Mouse (Mus musculus) midbrain, embryonic 13.5 days (tissue): Measurements from ENCODE around the gene Ube2j1. TPM values are rescaled to one million over a fixed set of nuclear protein-coding genes. Genes with fewer than 3 reads are reported as not detected.

Experiments
- ATAC-seq: fragments of 200-750 bp; cut with Nextera tagmentation; 2 replicates; pipeline ENCODE4 v1.8.0; 2017; ENCODE audit warnings: mild to moderate bottlenecking, moderate TSS enrichment, moderate library complexity
- H3K27ac ChIP-seq: fragments of 300-500 bp; sonication (generic); 2 replicates; pipeline ENCODE4 v1.5.1; 2015; ENCODE audit warnings: inconsistent platforms, mild to moderate bottlenecking, moderate library complexity
- H3K27me3 ChIP-seq: fragments of 300-500 bp; sonication (generic); 2 replicates; pipeline ENCODE4 v1.6.1; 2015; ENCODE audit warnings: mild to moderate bottlenecking, inconsistent platforms
- H3K36me3 ChIP-seq: fragments of 300-500 bp; sonication (generic); 2 replicates; pipeline ENCODE4 v1.6.1; 2015; ENCODE audit warnings: mild to moderate bottlenecking, inconsistent platforms
- H3K4me1 ChIP-seq: fragments of 300-500 bp; sonication (generic); replicated peaks from 2 replicates; pipeline ENCODE4 v1.6.1; 2015; ENCODE audit warnings: inconsistent platforms
- H3K4me2 ChIP-seq: fragments of 300-500 bp; sonication (generic); replicated peaks from 2 replicates; pipeline ENCODE4 v1.6.1; 2015; ENCODE audit warnings: moderate library complexity, mild to moderate bottlenecking, inconsistent platforms
- H3K4me3 ChIP-seq: fragments of 300-500 bp; sonication (generic); replicated peaks from 2 replicates; pipeline ENCODE4 v1.5.1; 2015; ENCODE audit warnings: mild to moderate bottlenecking, inconsistent platforms
- H3K9ac ChIP-seq: fragments of 300-500 bp; sonication (generic); replicated peaks from 2 replicates; pipeline ENCODE4 v1.6.1; 2015; ENCODE audit warnings: mild to moderate bottlenecking, inconsistent platforms
- H3K9me3 ChIP-seq: fragments of 300-500 bp; sonication (generic); 2 replicates; pipeline ENCODE4 v1.6.1; 2016; ENCODE audit warnings: mild to moderate bottlenecking, inconsistent platforms
- WGBS: fragments of 180-500 bp; shearing (Covaris S2); methylation state at CpG from one replicate; pipeline ENCODE4 v1.1.7; 2015; 5-methylcytosine and 5-hydroxymethylcytosine counted together
- polyA plus RNA-seq: library from polyadenylated mRNA; unstranded; fragments of >200 nt; fragmentation: Nextera tagmentation; extraction: Ambion mirVana; gene quantifications from 2 replicates; pipeline ENCODE4 v1.2.1, GENCODE M21; 2015

Ube2j1 gene
- polyA plus RNA-seq, 1 experiment from 2014 or later = 51.1 TPM

DNA sequence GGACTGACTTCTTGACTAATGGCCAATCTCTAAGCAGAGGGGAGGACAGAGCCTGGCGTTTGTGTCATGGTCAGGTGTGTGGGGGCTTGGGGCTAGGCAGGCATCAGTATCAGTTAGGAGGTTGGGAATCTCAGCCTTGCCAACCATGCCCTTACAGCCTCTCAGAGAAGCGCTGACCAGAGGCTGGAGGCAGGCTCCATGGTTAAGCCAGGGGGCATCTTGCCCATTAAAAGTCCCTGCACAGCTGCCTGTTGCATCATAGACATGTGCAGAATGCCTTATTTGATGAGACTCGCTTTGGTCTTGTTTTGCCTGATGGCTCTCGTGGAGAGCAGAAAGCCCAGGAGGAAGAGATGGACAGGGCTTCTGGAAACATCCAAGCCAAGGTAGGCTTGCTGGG lies 31.8 kb downstream of the Ube2j1 start, which contains the start of gene Gabrr2:
TSS of gene Gabrr2 (plus strand) at position 19 of the 400 bp plus-strand sequence.
- no peak for ATAC-seq
- no peaks in the 10 kb centered on the region for H3K9me3 ChIP-seq
- no peaks in the 10 kb centered on the region for H3K27me3 ChIP-seq
- H3K9ac ChIP-seq = no peak within 1 kb of the TSS
- H3K4me2 ChIP-seq = no peak within 1 kb of the TSS
- H3K36me3 ChIP-seq = no peaks in the 10 kb centered on the region
- no peak within 1 kb of the TSS for H3K27ac ChIP-seq
- no peak within 1 kb of the TSS for H3K4me3 ChIP-seq
- peaks cover 6% of the 10 kb centered on the region; the same call in 1 of the 2 replicates for H3K4me1 ChIP-seq
- WGBS = 87% methylated on average over 4 of the region's 4 CpGs

DNA sequence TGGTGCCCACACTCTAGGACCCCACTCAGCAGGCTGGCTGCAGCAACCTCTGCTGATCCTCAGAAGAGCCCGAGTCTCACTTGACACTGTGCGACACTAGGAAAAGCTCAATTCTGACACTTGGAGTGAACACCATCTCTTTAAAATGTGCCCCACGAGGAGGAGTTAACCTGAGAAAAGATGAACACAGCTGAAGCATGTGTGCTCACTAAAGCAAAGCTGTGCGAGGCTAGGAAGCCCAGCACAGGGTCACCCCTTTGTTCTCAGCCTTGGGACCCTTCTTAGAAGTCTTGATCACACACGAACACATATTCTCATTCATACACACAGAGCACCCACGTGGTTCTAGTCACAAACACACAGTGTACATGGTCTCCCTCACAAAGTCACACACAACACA lies 33.8 kb downstream of the Ube2j1 start:
- H3K27me3 ChIP-seq = no peaks in the 10 kb centered on the region
- no peak overlapping the region for H3K27ac ChIP-seq
- H3K4me2 ChIP-seq = no peak overlapping the region
- no peaks in the 10 kb centered on the region for H3K36me3 ChIP-seq
- WGBS = 75% methylated on average over 6 of the region's 6 CpGs
- ATAC-seq = no peak
- no peaks in the 10 kb centered on the region for H3K9me3 ChIP-seq
- no peak overlapping the region for H3K4me3 ChIP-seq
- peaks cover 6% of the 10 kb centered on the region; the same call in 1 of the 2 replicates for H3K4me1 ChIP-seq
- H3K9ac ChIP-seq = no peak overlapping the region

DNA sequence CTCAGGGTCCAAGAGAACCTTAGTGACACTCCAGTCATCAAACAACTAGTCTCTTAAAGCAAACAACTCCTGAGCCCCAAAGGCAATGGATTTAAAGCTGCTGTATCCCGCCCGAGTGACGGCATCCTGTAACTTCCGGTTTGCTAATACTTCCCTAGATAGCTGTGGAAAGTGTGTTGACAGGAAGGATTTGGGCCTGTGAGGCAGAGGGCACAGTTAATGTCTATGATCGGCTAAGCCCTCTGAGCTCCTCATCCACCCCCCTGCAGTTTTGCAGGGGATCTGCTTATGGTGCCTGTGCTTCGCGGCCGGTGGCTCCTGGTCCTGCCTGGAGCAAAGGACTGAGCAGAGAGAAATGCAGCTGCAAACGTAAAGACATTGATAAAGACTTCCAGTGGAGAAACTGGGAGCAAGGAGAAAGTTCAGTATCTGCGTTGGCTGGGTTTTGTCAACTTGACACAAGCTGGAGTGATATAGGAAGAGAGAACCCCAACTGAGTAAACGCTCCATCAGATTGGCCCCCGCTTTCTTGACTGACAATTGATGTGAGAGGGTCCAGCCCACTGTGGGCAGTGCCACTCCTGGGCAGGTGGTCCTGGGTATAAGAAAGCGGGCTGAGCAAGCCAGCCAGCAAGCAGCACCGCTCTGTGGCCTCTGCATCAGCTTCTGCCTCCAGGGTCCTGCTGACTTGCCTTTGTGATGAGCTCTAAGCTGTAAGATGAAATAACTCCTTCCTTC lies 35.2 kb downstream of the Ube2j1 start:
- Histone ChIP-seq H3K4me3 (no peak overlapping the region), H3K9me3 (no peaks in the 10 kb centered on the region), H3K4me1 (peaks cover 6% of the 10 kb centered on the region; the same call in 1 of the 2 replicates), H3K27ac (no peak overlapping the region), H3K9ac (0 out of 2 replicates have a peak overlapping the region, but pooled peaks have one; percentile 28), H3K4me2 (no peak overlapping the region), H3K27me3 (peaks cover 3% of the 10 kb centered on the region; the same call in 1 of the 2 replicates), H3K36me3 (no peaks in the 10 kb centered on the region)
- ATAC-seq = no peak
- 60% methylated on average over 14 of the region's 14 CpGs for WGBS

DNA sequence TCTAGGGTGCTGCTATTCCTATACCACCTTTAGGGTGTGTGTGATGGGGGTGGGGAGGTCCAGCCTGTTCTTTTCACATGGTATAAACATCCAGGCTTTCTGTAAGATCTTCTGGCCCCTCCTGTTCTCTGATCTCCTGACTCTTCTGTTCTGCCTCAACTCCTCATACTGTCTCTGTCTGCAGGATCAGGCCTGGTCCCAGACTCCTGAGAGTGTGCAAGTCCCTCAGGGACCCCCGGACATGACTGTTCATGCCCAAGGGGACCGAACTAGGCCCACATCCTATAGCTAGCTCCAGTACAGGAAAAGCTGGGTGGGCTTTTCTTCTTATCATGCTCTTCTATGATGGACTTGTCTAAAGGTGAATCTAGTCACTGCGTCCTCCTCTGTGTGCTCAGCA lies 36.1 kb downstream of the Ube2j1 start:
- H3K4me1 ChIP-seq = peaks cover 6% of the 10 kb centered on the region
- no peak for ATAC-seq
- 96% methylated on average over 3 of the region's 3 CpGs for WGBS
- H3K27me3 ChIP-seq = peaks cover 3% of the 10 kb centered on the region; the same call in 1 of the 2 replicates
- H3K4me2 ChIP-seq = no peak overlapping the region
- no peak overlapping the region for H3K27ac ChIP-seq
- H3K9me3 ChIP-seq = no peaks in the 10 kb centered on the region
- H3K9ac ChIP-seq = no peak overlapping the region
- H3K4me3 ChIP-seq = no peak overlapping the region
- no peaks in the 10 kb centered on the region for H3K36me3 ChIP-seq

DNA sequence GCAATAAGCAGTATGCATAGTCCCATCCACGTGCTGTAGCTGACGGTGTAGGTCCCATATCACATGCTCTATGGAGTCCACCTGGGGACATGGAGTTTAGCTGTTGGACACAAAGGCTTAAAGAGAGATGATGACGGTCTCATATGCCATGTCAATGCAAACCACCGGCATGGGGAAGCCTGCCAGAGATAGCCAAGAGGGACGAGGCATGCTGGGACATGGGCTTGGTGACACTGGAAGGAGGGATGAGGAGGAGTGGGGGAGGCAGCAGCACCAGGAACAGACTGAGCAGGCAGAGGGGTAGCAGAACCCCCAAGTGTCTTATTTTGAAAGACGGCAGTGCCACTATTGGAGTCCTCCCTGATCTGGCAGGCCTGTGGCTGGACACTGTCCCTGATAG lies 36.6 kb downstream of the Ube2j1 start:
- Histone ChIP-seq H3K9ac (no peak overlapping the region), H3K4me2 (no peak overlapping the region), H3K4me3 (no peak overlapping the region), H3K4me1 (peaks cover 11% of the 10 kb centered on the region), H3K27ac (no peak overlapping the region), H3K36me3 (no peaks in the 10 kb centered on the region), H3K9me3 (no peaks in the 10 kb centered on the region), H3K27me3 (peaks cover 3% of the 10 kb centered on the region; the same call in 1 of the 2 replicates)
- WGBS = 93% methylated on average over 6 of the region's 6 CpGs
- no peak for ATAC-seq

DNA sequence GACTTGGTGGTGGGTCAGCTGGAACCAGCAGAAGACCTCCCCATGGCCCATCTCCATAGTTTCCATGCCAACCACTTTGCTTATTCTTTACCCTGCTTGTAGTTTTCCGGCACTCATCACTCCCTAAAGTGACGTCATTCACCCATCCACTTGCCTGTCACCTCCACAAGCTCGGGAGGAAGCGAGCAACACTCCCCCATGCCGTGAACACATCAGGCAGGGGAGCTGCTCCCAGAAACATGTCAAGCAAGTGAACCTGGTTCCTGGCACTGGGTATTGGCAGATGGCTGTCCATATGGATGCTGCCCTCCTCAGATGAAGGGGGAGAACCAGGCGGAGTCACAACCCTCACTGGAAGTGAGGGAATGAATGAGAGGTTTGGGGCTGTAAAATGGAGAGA lies 37.7 kb downstream of the Ube2j1 start:
- Histone ChIP-seq H3K4me2 (no peak overlapping the region), H3K27me3 (peaks cover 3% of the 10 kb centered on the region; the same call in 1 of the 2 replicates), H3K9me3 (no peaks in the 10 kb centered on the region), H3K4me1 (peaks cover 17% of the 10 kb centered on the region), H3K36me3 (no peaks in the 10 kb centered on the region), H3K9ac (no peak overlapping the region), H3K4me3 (no peak overlapping the region), H3K27ac (no peak overlapping the region)
- 70% methylated on average over 6 of the region's 6 CpGs for whole genome bisulfite sequencing
- no peak for ATAC-seq

DNA sequence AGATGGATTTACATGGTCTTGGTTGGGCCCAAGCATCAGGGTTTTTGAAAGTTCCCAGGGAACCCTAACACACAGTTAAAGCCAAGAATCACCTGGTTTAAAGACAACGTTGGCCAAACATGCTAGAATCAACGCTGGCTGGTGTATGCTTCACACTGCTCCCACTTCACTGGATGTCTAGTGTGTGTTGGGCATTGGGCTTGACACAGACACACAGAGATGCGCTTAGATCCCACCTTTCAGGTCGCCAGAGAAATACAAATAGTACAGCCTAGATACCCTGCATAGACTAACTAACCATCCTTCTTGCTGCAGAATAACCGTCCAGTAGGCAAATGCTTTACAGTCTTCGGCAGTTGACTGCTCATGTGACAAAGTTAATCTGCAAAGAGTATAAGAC lies 39.1 kb downstream of the Ube2j1 start:
- H3K4me2 ChIP-seq = no peak overlapping the region
- no peak for ATAC-seq
- H3K27ac ChIP-seq = no peak overlapping the region
- no peak overlapping the region for H3K9ac ChIP-seq
- WGBS = 95% methylated on average over 6 of the region's 6 CpGs
- H3K4me1 ChIP-seq = peaks cover 17% of the 10 kb centered on the region
- peaks cover 3% of the 10 kb centered on the region; the same call in 1 of the 2 replicates for H3K27me3 ChIP-seq
- no peaks in the 10 kb centered on the region for H3K36me3 ChIP-seq
- no peak overlapping the region for H3K4me3 ChIP-seq
- H3K9me3 ChIP-seq = no peaks in the 10 kb centered on the region

DNA sequence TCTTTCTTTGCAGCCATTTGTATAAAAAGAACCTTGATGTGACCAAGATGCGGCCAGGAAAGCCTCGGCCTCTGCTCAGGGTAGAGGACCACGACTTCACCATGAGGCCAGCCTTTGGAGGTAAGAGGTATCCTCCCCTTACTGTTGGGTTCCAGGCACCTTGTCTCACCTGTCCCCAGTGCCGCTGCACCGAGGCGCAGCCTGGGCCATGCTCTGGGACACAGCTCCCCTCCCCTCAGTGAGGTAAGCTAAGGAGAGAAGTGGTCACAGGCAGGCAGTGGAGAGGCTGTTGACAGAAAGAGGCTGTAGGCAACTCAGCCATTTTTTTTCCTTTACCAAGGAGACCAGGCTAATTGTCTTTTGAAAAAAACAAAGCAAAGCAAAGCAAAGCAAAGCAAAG lies 40.1 kb downstream of the Ube2j1 start:
- H3K27me3 ChIP-seq = peaks cover 3% of the 10 kb centered on the region; the same call in 1 of the 2 replicates
- H3K27ac ChIP-seq = no peak overlapping the region
- H3K9me3 ChIP-seq = no peaks in the 10 kb centered on the region
- peaks cover 17% of the 10 kb centered on the region for H3K4me1 ChIP-seq
- H3K36me3 ChIP-seq = no peaks in the 10 kb centered on the region
- H3K4me3 ChIP-seq = no peak overlapping the region
- no peak overlapping the region for H3K4me2 ChIP-seq
- ATAC-seq = no peak
- H3K9ac ChIP-seq = no peak overlapping the region
- WGBS = 90% methylated on average over 6 of the region's 6 CpGs

DNA sequence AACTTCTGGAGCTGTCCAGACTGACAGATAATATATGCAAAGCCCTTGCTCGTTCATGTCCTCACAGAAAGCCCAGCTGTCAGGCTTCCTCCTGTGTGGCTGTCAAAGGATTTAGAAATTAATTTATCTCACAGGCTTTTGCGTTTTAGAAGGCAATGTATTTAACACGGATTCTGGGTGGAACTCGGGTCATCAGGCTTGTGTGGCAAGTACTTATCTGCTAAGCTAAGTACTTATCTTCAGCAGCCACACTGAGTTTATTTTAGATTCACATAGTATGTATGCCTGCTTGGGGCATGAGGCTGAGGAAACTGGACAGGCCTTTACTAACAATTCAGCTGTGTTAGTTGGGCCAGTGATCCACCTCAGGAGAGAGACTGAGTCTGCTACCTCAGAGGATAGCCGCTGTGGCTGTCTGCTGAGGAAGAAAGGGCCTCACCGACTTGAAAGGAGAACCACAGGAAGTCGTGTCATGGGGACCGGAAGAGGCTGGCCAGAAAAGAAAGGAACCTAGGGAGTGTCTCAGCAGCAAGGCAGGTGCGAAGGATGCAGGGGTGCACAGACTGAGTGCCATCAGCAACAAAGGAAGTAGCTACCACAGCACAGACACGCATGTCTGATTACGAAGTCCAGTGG lies 41.4 kb downstream of the Ube2j1 start:
- H3K9me3 ChIP-seq = no peaks in the 10 kb centered on the region
- H3K27me3 ChIP-seq = peaks cover 3% of the 10 kb centered on the region; the same call in 1 of the 2 replicates
- no peak overlapping the region for H3K9ac ChIP-seq
- no peaks in the 10 kb centered on the region for H3K36me3 ChIP-seq
- H3K4me1 ChIP-seq = peaks cover 14% of the 10 kb centered on the region
- ATAC-seq = peak; percentile 62
- H3K4me2 ChIP-seq = no peak overlapping the region; the same call in 1 of the 2 replicates
- peak overlapping the region; percentile 57 for H3K27ac ChIP-seq
- 19% methylated on average over 11 of the region's 11 CpGs for WGBS
- H3K4me3 ChIP-seq = no peak overlapping the region

DNA sequence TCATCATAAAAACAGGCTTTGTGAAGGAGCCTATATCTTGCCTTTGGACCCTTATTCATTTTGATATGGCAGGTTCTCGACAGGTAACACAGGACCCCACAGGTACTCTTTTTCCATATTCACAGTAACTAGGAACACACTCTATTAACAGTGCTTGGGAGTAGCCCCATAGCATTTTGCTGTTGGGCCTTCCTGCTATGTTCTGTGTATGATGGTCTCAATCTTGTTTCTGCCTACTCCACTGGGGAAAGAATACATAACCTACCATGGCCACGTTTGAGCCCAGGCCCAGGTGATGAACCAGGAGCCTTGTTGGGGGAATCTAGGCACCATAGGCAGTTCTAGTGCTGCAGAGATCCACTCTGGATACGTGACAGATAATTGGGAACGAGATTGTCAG lies 43.2 kb downstream of the Ube2j1 start:
- H3K27ac ChIP-seq = no peak overlapping the region
- peaks cover 3% of the 10 kb centered on the region; the same call in 1 of the 2 replicates for H3K27me3 ChIP-seq
- ATAC-seq = no peak
- peaks cover 16% of the 10 kb centered on the region for H3K4me1 ChIP-seq
- 82% methylated on average over 4 of the region's 4 CpGs for WGBS
- H3K9ac ChIP-seq = no peak overlapping the region
- H3K9me3 ChIP-seq = no peaks in the 10 kb centered on the region
- no peaks in the 10 kb centered on the region for H3K36me3 ChIP-seq
- H3K4me3 ChIP-seq = no peak overlapping the region
- H3K4me2 ChIP-seq = no peak overlapping the region

DNA sequence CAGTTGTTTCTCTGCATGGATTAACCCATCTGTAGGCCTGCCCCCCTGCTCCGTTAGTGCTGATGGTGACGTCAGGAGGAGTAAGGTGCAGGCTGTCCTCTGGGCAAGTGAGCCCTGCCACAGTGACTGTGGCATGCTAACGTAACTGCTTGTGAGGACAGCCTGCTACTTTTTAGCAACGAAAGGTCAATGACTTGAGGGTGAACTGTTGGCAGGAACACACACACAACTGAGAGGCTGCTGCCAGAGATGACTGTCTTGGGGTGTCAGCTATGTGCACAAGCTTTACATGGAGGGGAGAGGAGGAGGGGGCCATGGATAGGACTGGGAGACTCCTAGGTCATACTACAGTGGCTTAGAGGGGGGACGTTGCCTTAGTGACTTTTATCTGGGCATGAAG lies 43.6 kb downstream of the Ube2j1 start:
- H3K36me3 ChIP-seq = no peaks in the 10 kb centered on the region
- no peak overlapping the region for H3K27ac ChIP-seq
- WGBS = 73% methylated on average over 5 of the region's 5 CpGs
- no peak overlapping the region for H3K4me2 ChIP-seq
- no peak overlapping the region for H3K4me3 ChIP-seq
- H3K4me1 ChIP-seq = peaks cover 16% of the 10 kb centered on the region
- H3K9ac ChIP-seq = no peak overlapping the region
- ATAC-seq = no peak
- H3K27me3 ChIP-seq = peaks cover 3% of the 10 kb centered on the region; the same call in 1 of the 2 replicates
- no peaks in the 10 kb centered on the region for H3K9me3 ChIP-seq

DNA sequence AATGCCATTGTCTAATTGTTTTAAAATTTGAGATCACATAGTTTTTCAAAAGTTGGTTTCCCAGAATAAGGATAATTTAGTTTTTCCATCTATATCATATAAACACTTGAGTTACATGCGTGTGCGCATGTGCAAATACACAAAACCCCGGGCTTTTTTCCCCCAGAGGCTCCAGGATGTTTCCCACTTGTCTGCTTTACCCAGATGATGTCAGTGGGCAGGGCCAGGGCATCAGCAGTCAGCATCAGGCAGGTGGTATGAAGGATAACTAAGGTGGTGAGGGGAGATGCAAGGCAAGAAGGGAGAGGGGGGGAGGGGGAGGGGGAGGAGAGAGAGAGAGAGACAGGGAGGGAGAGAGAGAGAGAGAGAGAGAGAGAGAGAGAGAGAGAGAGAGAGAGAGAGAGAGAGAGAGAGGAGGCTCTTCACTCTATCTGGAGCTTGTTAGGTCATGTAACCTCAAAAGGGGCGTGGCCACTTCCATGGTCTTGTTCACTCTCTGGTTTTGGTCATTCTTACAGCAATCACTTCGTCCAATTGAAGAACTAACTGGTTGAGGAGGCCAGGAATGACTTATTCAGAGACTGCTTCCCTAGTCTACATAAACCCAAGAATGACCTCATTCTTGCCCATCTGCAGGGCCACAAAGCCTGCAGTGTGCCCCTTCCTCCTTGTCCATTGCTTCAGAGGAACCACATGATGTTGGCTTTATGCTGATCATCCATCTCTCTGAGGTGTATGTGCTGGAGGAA lies 44.7 kb downstream of the Ube2j1 start:
- no peak overlapping the region for H3K9ac ChIP-seq
- no peaks in the 10 kb centered on the region for H3K36me3 ChIP-seq
- H3K4me1 ChIP-seq = peaks cover 16% of the 10 kb centered on the region
- no peak for ATAC-seq
- H3K9me3 ChIP-seq = no peaks in the 10 kb centered on the region
- 87% methylated on average over 5 of the region's 5 CpGs for WGBS
- no peaks in the 10 kb centered on the region for H3K27me3 ChIP-seq
- no peak overlapping the region for H3K4me2 ChIP-seq
- no peak overlapping the region for H3K27ac ChIP-seq
- H3K4me3 ChIP-seq = no peak overlapping the region
